Mouse (Mus musculus): Measurements from ENCODE around the gene Ina.

GRCm38 (mm10) chr19:46965496-46965895 lies 49.0 kb upstream of the Ina start:
- TF ChIP-seq POLR2A (IDR thresholded peaks at IDR 0.05; ENCODE audit: control insufficient read depth, extremely low read depth, insufficient read depth, low read length, poor library complexity), result no peak
- no peak for TF ChIP-seq CTCF (IDR thresholded peaks at IDR 0.05; ENCODE audit: borderline replicate concordance, control insufficient read depth, extremely low read depth, insufficient read depth, low read length, poor library complexity)
